Mouse (Mus musculus) intestine, postnatal 0 days (tissue): ENCODE results near the gene 3110082I17Rik. TPM values are rescaled to one million over a fixed set of nuclear protein-coding genes. Genes with fewer than 3 reads are reported as not detected.

Experiments
- ATAC-seq: fragments of 200-750 bp; cut with Nextera tagmentation; 2 replicates; pipeline ENCODE4 v1.8.0; 2017; ENCODE audit warnings: mild to moderate bottlenecking, moderate TSS enrichment, moderate library complexity
- H3K27ac ChIP-seq: fragments of 300-500 bp; sonication (generic); 2 replicates; pipeline ENCODE4 v1.5.1; 2014; ENCODE audit warnings: mild to moderate bottlenecking, low read depth, low read length, moderate library complexity
- H3K27me3 ChIP-seq: fragments of 300-500 bp; sonication (generic); replicated peaks from 2 replicates; pipeline ENCODE4 v1.6.1; 2014; ENCODE audit warnings: low read length, mixed read lengths; ENCODE audit not compliant: control insufficient read depth, insufficient read depth
- H3K36me3 ChIP-seq: fragments of 300-500 bp; sonication (generic); 2 replicates; pipeline ENCODE4 v1.6.1; 2014; ENCODE audit warnings: mild to moderate bottlenecking, moderate library complexity; ENCODE audit not compliant: control insufficient read depth, insufficient read depth
- H3K4me1 ChIP-seq: fragments of 300-500 bp; sonication (generic); replicated peaks from 2 replicates; pipeline ENCODE4 v1.6.1; 2014; ENCODE audit warnings: antibody characterized with exemption, low read length, mixed read lengths; ENCODE audit not compliant: control insufficient read depth, insufficient read depth
- H3K4me2 ChIP-seq: fragments of 300-500 bp; sonication (generic); replicated peaks from 2 replicates; pipeline ENCODE4 v1.6.1; 2014; ENCODE audit warnings: low read depth, mild to moderate bottlenecking, moderate library complexity
- H3K4me3 ChIP-seq: fragments of 300-500 bp; sonication (generic); 2 replicates; pipeline ENCODE4 v1.5.1; 2014; ENCODE audit warnings: low read depth, low read length
- H3K9ac ChIP-seq: fragments of 300-500 bp; sonication (generic); 2 replicates; pipeline ENCODE4 v1.6.1; 2014; ENCODE audit warnings: mild to moderate bottlenecking, low read depth, low read length
- H3K9me3 ChIP-seq: fragments of 300-500 bp; sonication (generic); 2 replicates; pipeline ENCODE4 v1.6.1; 2016; ENCODE audit warnings: mixed run types; ENCODE audit not compliant: control insufficient read depth
- CTCF ChIP-seq: sonication (generic); IDR thresholded peaks from 2 replicates; pipeline ENCODE4 v1.5.1; 2016; ENCODE audit warnings: low read depth, mild to moderate bottlenecking, control low read depth, antibody characterized with exemption, moderate library complexity
- WGBS: fragments of 180-500 bp; shearing (Covaris S2); extraction: QIAGEN DNeasy Blood & Tissue Kit; methylation state at CpG from one replicate; pipeline ENCODE4 v1.1.7; 2014; 5-methylcytosine and 5-hydroxymethylcytosine counted together
- polyA plus RNA-seq: library from polyadenylated mRNA; unstranded; fragments of >200 nt; fragmentation: Nextera tagmentation; extraction: Ambion mirVana; gene quantifications from 2 replicates; pipeline ENCODE4 v1.2.1, GENCODE M21; 2015

3110082I17Rik gene
- polyA plus RNA-seq, 1 experiment from 2014 or later, result 8.3 TPM

DNA sequence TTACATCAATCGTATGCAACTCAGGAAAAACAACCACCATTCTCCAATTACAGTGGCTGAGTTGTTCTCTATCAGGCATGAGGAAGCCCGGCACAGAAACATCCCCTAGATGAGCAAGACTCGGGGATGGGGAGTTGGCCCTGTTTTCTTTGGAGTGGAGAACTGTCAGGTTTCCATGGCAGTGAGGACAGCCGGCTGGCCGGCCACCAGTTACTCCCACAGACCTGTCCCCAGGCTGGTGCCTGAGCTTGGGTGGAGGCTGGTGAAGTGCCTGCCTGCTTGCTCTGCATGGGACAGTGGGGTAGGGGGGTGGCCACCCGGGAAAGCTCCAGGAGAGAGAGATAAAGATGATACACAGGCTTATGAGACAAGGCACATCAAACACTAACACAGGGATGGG is 12.3 kb downstream of the 3110082I17Rik start:
- Histone ChIP-seq H3K27me3 (no peaks in the 10 kb centered on the region), H3K4me3 (no peak overlapping the region), H3K9ac (no peak overlapping the region), H3K27ac (no peak overlapping the region), H3K9me3 (no peaks in the 10 kb centered on the region), H3K36me3 (no peaks in the 10 kb centered on the region), H3K4me2 (no peak overlapping the region), H3K4me1 (no peaks in the 10 kb centered on the region)
- ATAC-seq, result no peak
- 72% methylated on average over 6 of the region's 6 CpGs for WGBS
- TF ChIP-seq CTCF, result no peak

DNA sequence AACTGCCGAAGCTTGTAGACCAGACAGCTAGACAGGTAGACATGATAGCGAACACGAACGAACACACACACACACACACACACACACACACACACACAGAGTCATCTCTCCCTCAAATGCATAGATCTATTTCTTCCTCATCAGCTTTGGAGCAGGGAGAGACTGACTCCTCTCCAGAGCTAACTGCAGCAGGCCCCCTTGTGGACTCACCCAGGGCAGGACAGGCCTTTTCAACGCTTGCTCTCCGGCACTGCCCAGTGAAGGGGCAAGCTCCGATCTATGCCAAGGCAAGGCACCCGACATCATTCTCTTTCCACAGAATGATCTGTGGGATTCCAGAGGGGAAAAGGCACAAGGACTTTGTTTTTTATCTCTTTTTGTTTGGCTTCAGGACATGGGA is 15.1 kb downstream of the 3110082I17Rik start:
- Histone ChIP-seq H3K9ac (no peak overlapping the region), H3K9me3 (no peaks in the 10 kb centered on the region), H3K27ac (no peak overlapping the region), H3K4me3 (no peak overlapping the region), H3K27me3 (no peaks in the 10 kb centered on the region), H3K4me1 (no peaks in the 10 kb centered on the region), H3K36me3 (no peaks in the 10 kb centered on the region), H3K4me2 (no peak overlapping the region)
- peak; percentile 61 for TF ChIP-seq CTCF
- no peak for ATAC-seq
- 73% methylated on average over 8 of the region's 8 CpGs for WGBS

DNA sequence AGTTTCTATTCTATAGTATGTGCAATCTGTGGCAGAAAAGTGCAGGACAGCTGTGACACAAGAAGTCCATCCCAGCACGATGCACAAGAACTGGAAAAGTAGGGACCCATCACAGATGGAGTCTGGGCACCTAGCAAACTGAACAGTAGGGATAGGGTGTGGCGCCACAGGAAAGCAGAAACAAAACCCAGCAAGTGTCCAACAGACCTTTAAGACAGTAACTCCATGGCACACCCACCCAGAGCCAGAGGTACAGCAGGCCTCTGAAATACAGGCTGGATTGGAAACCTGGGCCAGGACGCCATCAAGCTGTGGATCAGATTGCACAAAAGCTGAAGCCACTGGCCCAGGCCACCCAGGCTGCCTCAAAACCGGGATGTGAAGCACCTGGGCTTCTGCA is 17.4 kb downstream of the 3110082I17Rik start:
- H3K9ac ChIP-seq, result no peak overlapping the region

GRCm38 (mm10) chr5:139442428-139442827 is 17.9 kb downstream of the 3110082I17Rik start:
- TF ChIP-seq CTCF, result no peak
- Histone ChIP-seq H3K4me1 (no peaks in the 10 kb centered on the region), H3K27ac (no peak overlapping the region), H3K4me2 (no peak overlapping the region), H3K27me3 (no peaks in the 10 kb centered on the region), H3K9me3 (no peaks in the 10 kb centered on the region), H3K36me3 (no peaks in the 10 kb centered on the region), H3K4me3 (no peak overlapping the region), H3K9ac (no peak overlapping the region)
- 80% methylated on average over 12 of the region's 12 CpGs for WGBS
- ATAC-seq, result no peak

More for the DNA sequence above, 17.4 kb downstream of the 3110082I17Rik start:
- no peak for ATAC-seq
- Histone ChIP-seq H3K4me2 (no peak overlapping the region), H3K27ac (no peak overlapping the region), H3K36me3 (no peaks in the 10 kb centered on the region), H3K27me3 (no peaks in the 10 kb centered on the region), H3K4me3 (no peak overlapping the region), H3K9me3 (no peaks in the 10 kb centered on the region), H3K4me1 (no peaks in the 10 kb centered on the region)
- WGBS, result 72% methylated on average over 4 of the region's 4 CpGs
- TF ChIP-seq CTCF, result no peak

- 94% methylated on average over 2 of the region's 2 CpGs for WGBS
- no peak for ATAC-seq
- Histone ChIP-seq H3K27ac (no peak overlapping the region), H3K36me3 (no peaks in the 10 kb centered on the region), H3K4me2 (no peak overlapping the region), H3K27me3 (no peaks in the 10 kb centered on the region), H3K9ac (no peak overlapping the region), H3K4me1 (no peaks in the 10 kb centered on the region), H3K9me3 (no peaks in the 10 kb centered on the region), H3K4me3 (no peak overlapping the region)
- TF ChIP-seq CTCF, result no peak
Measured at GRCm38 (mm10) chr5:139441726-139442018, 18.7 kb downstream of the 3110082I17Rik start.

GRCm38 (mm10) chr5:139440926-139441725 is 19.2 kb downstream of the 3110082I17Rik start:
- Histone ChIP-seq H3K4me3 (no peak overlapping the region), H3K27ac (no peak overlapping the region), H3K4me1 (no peaks in the 10 kb centered on the region), H3K9me3 (no peaks in the 10 kb centered on the region), H3K36me3 (no peaks in the 10 kb centered on the region), H3K4me2 (no peak overlapping the region), H3K9ac (no peak overlapping the region), H3K27me3 (no peaks in the 10 kb centered on the region)
- ATAC-seq, result no peak
- 94% methylated on average over 11 of the region's 11 CpGs for WGBS
- TF ChIP-seq CTCF, result no peak
